Mouse (Mus musculus) hindbrain, embryonic 12.5 days (tissue): ENCODE results near the gene Ccl24. TPM values are rescaled to one million over a fixed set of nuclear protein-coding genes. Genes with fewer than 3 reads are reported as not detected.

Source experiments
- polyA plus RNA-seq: library from polyadenylated mRNA; unstranded; fragments of >200 nt; fragmentation: Nextera tagmentation; extraction: Ambion mirVana; gene quantifications from 2 replicates; pipeline ENCODE4 v1.2.1, GENCODE M21; 2016

Ccl24 gene
- polyA plus RNA-seq, 1 experiment from 2014 or later: 3.1 TPM

Other genes with a start within 250 kb of the Ccl24 start
- gene Fkbp6, start 223.0 kb downstream of the Ccl24 start, polyA plus RNA-seq: not detected in 2 replicates
- not detected in 2 replicates for gene Trim50, start 219.8 kb downstream of the Ccl24 start, polyA plus RNA-seq
- gene Nsun5, start 203.1 kb downstream of the Ccl24 start, polyA plus RNA-seq: 28.5 and 36.1 TPM in 2 replicates
- gene Pom121, start 178.5 kb downstream of the Ccl24 start, polyA plus RNA-seq: 20.0 and 21.7 TPM in 2 replicates
- 67.8 and 68.0 TPM in 2 replicates for gene Hip1, start 27.9 kb downstream of the Ccl24 start, polyA plus RNA-seq
- not detected in 2 replicates for gene Ccl26, start 9.5 kb downstream of the Ccl24 start, polyA plus RNA-seq
- 65.2 and 70.0 TPM in 2 replicates for gene Rhbdd2, start 59.6 kb upstream of the Ccl24 start, polyA plus RNA-seq
- gene Por, start 97.0 kb upstream of the Ccl24 start, polyA plus RNA-seq: 118 and 119 TPM in 2 replicates
- gene Tmem120a, start 171.4 kb upstream of the Ccl24 start, polyA plus RNA-seq: 61.0 and 65.0 TPM in 2 replicates
- gene Styxl1, start 205.3 kb upstream of the Ccl24 start, polyA plus RNA-seq: 0.68 TPM in 1 of 2 replicates, not detected in the other
- gene Mdh2, start 205.4 kb upstream of the Ccl24 start, polyA plus RNA-seq: 530 and 539 TPM in 2 replicates
- 63.6 and 63.8 TPM in 2 replicates for gene Srrm3, start 233.8 kb upstream of the Ccl24 start, polyA plus RNA-seq